Mouse (Mus musculus): ENCODE measurements around the gene Sult2a2.
"Not testable (repeated sequence)": the region's sequence is repeated elsewhere in the genome, so short reads cannot be mapped to it uniquely, and the experiment has no call there.

Sult2a2 gene

GRCm38 (mm10) chr7:13733205-13733604 is at the start of gene Sult2a2:
Sult2a2 (plus strand) TSS chr7:13733505.
- DNase-seq (ENCODE audit: extremely low read depth, insufficient read length, low spot score), result not testable (repeated sequence)

GRCm38 (mm10) chr7:13813913-13814312 is 80.6 kb downstream of the Sult2a2 start:
- DNase-seq (ENCODE audit: extremely low read depth, insufficient read length, low spot score), result no peak

All from 3134 (cell line).